Mouse (Mus musculus) macrophage (primary cell): ENCODE data around the gene 1500009C09Rik. TPM values are rescaled to one million over a fixed set of nuclear protein-coding genes. Genes with fewer than 3 reads are reported as not detected.

ENCODE experiments used
- H3K27ac ChIP-seq: fragments of 350-480 bp; formaldehyde crosslinking; 2 replicates; pipeline ENCODE4 v1.9.0; 2021
- H3K36me3 ChIP-seq: fragments of 350-480 bp; formaldehyde crosslinking; 2 replicates; pipeline ENCODE4 v1.9.0; 2021; ENCODE audit errors: inconsistent target
- H3K4me3 ChIP-seq: fragments of 350-480 bp; formaldehyde crosslinking; 2 replicates; pipeline ENCODE4 v1.9.0; 2021; ENCODE audit errors: inconsistent target
- H3K79me2 ChIP-seq: fragments of 350-480 bp; formaldehyde crosslinking; 2 replicates; pipeline ENCODE4 v1.9.0; 2021; ENCODE audit errors: inconsistent target
- WGBS: methylation state at CpG from one replicate; pipeline ENCODE4 v1.1.7; 2026; ENCODE audit warnings: inconsistent platforms; ENCODE audit not compliant: missing documents; 5-methylcytosine and 5-hydroxymethylcytosine counted together
- polyA plus RNA-seq: library from polyadenylated mRNA; stranded (reverse); fragments of 250-400 nt; gene quantifications from 3 replicates; pipeline ENCODE4 v1.2.4, GENCODE M21; 2018; ENCODE audit warnings: inconsistent platforms

1500009C09Rik gene
- polyA plus RNA-seq, 1 experiment from 2014 or later, result not detected

DNA sequence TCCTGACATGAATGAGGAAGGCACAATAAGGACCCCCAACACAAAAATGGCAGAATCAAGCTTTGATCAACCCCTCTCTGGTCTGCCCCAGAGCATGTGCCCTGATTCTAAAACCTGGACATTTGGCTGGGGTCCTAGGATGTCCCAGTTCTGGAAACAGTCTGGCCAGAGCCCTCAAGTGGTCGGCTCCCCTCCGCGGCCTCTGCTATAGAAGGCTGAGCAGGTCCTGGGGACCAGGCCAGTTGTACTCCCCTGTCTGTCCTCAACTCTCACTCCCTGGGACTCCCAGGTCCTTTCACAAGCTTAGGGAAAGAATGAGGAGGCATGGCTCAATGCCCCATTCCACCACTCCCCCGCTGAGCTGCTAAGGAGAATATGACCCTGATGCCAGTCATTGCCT, 39.0 kb upstream of the 1500009C09Rik start:
- H3K27ac ChIP-seq, result no peak overlapping the region
- no peaks in the 10 kb centered on the region for H3K79me2 ChIP-seq
- WGBS, result 84% methylated on average over 4 of the region's 4 CpGs
- H3K36me3 ChIP-seq, result no peaks in the 10 kb centered on the region
- no peak overlapping the region for H3K4me3 ChIP-seq

DNA sequence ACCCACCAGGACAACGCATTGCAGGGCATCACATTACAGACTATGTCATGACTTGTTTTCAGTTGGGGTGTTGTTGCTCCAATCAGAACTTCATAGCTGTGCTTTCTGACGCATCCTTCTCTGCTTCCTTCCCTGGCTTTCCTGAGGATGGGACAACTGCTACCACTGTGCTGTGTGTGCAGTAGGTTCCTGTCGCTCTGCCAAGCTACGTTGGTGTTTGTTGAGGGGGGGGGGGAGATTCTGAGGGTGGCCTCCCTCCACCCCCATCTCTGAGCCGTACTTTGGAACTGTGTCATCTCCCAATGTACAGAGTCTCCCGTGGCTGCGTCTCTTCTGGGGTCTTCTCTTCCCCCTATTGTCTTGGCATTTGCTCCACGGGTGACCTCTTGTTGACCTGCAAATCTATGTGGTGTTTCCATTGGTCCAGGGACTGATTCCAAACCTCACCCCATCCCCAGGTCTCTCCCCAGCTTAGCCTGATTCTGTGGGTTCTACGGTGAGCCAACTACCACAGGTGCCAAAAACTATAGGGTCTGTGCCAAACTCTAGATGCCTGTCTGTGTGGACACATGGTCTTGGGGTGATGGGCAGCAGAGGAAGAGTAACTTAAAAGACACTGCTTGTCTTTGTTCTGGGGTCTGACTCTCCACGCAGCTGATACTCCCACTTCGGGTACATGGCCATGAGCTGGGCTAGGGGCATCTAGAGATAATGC, 36.7 kb upstream of the 1500009C09Rik start:
- Histone ChIP-seq H3K27ac (no peak overlapping the region), H3K36me3 (no peaks in the 10 kb centered on the region), H3K79me2 (no peaks in the 10 kb centered on the region), H3K4me3 (no peak overlapping the region)
- WGBS, result 82% methylated on average over 11 of the region's 11 CpGs

DNA sequence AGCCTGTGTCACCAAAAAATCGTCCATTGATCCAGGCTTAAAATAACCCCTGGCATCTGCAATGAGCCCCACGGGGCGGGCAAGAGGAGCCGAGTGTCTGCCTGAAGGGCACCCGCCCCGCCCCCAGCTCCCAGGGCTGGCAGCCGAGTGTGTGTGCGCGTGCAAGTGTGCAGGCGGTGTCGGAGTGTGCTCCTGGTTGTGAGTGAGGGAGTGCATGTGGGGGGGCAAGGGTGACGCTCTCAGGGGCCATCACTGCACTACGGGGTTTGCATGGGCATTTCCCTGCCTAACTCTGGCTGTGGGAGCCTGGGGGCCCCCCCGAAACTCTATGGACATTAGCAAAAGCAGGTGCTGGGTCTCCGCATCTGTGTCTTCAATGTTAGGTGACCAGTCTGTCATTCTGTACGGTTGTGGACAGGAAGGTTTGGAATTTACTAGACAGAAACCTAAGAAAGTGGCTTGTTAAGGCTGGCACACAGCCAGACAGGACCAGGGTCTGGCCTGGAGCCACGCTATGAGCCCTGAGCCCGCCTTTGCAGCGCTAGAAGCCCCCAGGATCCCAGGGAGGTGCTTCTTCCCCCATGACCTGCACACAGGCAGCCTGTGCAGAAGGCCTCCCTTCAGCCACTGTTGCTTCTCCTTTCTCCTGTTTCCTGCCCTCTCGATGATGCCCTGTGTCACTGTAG, 35.9 kb upstream of the 1500009C09Rik start:
- no peaks in the 10 kb centered on the region for H3K79me2 ChIP-seq
- no peak overlapping the region for H3K27ac ChIP-seq
- 72% methylated on average over 19 of the region's 20 CpGs for WGBS
- H3K36me3 ChIP-seq, result no peaks in the 10 kb centered on the region
- no peak overlapping the region for H3K4me3 ChIP-seq

DNA sequence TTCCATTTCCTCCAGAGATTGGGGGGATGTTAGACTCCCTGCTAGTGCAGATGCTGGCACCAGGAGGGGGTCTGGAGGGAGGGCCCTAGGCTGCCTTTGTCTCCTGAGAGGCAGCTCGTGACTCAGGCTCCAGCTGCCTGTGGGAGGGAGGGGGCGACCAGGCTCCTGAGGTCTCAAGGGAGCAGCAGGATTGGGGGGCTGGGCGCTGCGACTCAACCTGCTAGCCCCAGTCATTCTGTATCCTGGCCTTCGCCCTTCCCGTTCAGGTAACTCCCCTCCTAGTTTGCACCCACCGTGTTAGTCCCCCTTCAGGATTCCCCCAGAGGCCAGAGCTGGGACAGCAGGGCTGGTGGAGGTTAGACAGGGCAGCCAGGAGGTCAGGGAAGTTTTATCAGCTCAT, 35.2 kb upstream of the 1500009C09Rik start:
- no peaks in the 10 kb centered on the region for H3K79me2 ChIP-seq
- H3K27ac ChIP-seq, result no peak overlapping the region
- H3K4me3 ChIP-seq, result no peak overlapping the region
- 66% methylated on average over 7 of the region's 7 CpGs for WGBS
- no peaks in the 10 kb centered on the region for H3K36me3 ChIP-seq

DNA sequence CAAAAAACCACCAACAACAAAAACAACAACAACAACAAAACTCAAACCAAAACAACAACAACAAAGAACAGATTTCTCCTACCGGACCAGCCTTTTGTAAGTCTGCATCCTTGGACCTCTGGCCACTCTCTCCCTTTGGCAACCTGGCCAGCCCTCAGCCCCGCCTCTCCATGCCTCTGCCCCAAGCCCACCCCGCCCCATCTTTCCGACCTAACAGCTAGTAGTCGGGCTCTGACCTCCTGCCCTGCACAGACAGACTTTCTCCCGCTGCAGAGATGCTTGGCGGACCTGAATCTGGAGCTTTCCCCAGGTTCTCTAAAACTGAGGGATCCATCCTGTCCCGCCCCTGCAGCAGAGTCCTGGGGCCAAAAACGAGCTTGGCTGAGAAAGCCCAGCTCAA, 34.2 kb upstream of the 1500009C09Rik start:
- no peaks in the 10 kb centered on the region for H3K36me3 ChIP-seq
- H3K4me3 ChIP-seq, result no peak overlapping the region

DNA sequence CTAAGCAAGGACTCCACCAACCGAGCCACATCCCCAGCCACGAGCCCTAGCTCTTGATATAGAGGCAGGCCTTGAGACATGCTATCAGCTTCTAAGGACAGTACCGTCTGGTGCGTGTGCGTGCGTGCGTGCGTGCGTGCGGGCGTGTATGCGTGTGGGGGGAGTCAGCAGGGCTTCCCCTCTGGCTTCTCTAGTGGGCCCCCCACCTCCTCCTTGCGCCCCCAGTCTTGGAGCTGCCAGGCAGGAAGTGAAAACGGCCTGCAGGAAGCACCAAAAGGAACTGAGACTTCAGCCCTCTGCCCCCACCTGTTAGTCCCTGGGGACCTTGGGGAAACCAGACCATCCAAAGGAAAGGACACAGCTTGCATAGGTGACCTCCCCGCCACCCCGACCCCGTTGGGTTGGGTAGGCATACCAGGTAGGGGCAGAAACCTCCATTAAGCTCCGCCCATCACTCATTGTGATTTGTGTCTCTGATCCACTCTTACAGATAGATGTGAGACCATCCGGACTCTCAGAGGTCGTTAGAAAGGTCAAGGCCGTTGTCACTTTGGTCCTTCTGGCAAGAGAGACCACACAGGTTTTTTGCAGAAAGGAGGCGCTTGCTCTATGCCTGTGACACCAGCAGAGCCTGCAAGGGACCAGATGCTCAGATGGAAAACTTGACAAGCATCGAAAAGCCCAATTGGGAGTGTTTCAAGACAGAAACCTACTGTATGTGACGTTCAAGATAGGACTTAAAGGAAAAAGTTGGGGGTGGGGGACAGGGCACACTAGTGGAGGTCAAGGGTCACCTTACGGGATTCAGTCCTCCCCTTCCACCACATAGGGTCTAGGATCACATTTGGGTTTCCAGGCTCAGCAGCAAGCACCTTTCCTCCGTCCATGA, 33.2 kb upstream of the 1500009C09Rik start:
- no peak overlapping the region for H3K27ac ChIP-seq
- H3K79me2 ChIP-seq, result no peaks in the 10 kb centered on the region
- 19% methylated on average over 24 of the region's 26 CpGs for WGBS
- H3K36me3 ChIP-seq, result no peaks in the 10 kb centered on the region
- no peak overlapping the region for H3K4me3 ChIP-seq

More for the DNA sequence above, 34.2 kb upstream of the 1500009C09Rik start:
- Histone ChIP-seq H3K79me2 (no peaks in the 10 kb centered on the region), H3K27ac (no peak overlapping the region)
- WGBS, result 84% methylated on average over 9 of the region's 9 CpGs

DNA sequence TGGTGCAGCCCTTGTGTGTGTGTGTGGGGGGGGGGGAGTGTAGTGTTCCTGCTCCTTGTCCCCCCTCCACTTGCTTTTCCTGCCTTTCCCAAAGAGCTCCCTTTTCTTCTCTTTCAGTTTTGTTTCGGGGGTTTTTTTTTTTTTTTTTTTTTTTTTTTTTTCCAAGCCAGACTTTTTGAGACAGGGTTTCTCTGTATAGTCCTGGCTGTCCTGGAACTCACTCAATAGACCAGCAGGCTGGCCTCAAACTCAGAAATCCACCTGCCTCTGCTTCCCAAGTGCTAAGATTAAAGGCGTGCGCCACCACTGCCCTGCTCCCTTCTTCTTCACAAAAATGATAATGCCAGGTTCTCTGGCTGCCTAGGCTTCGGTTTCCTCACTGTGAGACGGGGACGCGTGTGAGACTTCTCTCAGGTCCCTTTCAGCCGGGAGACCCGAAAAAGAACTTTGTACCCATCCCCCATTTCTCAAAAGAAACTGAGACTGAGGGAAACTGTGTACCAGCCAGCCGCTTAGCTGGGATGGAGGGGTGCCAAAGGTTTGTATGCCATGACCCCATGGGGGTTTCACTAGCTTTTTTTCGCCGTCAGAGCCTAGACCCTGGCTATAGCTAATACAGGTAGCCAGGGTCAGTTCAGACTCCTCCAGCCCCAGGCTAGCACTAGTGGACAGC, 32.1 kb upstream of the 1500009C09Rik start:
- Histone ChIP-seq H3K4me3 (no peak overlapping the region), H3K27ac (no peak overlapping the region), H3K79me2 (no peaks in the 10 kb centered on the region), H3K36me3 (no peaks in the 10 kb centered on the region)
- 81% methylated on average over 11 of the region's 12 CpGs for WGBS

DNA sequence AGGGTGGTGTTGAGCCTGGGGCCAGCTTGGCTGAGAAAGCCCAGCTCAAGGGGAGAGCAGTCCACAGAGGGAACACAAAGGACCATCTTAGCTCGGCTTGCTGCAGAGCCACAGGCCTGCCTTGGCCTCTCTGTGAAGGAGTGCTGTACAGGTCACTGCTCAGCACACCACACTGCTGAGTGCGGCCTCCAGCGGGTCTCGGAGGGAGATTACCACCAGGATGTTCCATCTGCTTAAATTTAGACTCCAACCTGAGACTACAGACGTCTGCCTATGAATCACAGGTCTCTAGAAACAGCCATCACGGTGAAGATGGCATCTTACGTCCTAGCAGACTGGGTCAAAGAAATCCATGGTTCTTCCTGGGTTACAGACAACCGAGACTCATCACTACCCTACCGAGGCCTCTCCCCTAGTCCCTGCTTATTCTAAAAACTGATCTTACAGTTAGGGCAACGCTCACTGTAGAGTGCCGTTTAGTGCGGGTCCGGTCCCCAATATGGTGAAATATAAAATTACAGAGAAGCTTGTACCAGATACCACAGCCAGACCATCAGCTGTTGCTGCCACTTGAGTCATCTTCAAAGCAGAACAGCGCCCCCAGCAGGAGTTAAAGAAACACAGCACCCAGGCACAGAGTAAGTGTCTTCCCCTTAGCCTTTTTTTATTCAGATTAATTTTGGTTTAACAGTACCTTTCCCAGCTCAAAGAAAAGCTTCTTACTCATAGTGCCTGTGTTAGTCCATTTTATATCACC, 30.9 kb upstream of the 1500009C09Rik start:
- no peak overlapping the region for H3K27ac ChIP-seq
- H3K79me2 ChIP-seq, result no peaks in the 10 kb centered on the region
- H3K36me3 ChIP-seq, result no peaks in the 10 kb centered on the region
- WGBS, result 88% methylated on average over 14 of the region's 14 CpGs
- H3K4me3 ChIP-seq, result no peak overlapping the region

DNA sequence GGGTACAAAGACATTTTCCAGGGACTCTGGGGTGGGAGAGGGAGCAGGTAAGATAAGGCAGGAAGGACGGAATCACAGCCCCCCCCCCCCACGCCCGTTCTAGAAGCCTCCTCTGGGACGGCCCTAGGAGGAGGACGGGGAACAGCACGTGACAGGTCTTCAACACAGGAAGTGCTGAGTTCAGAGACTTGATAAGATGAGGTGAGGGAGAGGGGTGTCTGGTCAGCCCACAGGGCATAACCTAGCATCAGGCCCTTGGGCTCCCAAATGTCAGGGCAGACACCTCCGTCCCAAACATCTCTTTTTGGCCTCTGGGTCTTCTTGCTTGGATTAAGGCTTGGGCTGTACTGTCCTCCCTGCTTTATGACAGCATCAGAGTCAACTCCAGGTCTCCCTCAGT, 28.9 kb upstream of the 1500009C09Rik start:
- H3K36me3 ChIP-seq, result no peaks in the 10 kb centered on the region
- H3K79me2 ChIP-seq, result no peaks in the 10 kb centered on the region
- 50% methylated on average over 7 of the region's 7 CpGs for WGBS
- H3K4me3 ChIP-seq, result no peak overlapping the region
- no peak overlapping the region for H3K27ac ChIP-seq

DNA sequence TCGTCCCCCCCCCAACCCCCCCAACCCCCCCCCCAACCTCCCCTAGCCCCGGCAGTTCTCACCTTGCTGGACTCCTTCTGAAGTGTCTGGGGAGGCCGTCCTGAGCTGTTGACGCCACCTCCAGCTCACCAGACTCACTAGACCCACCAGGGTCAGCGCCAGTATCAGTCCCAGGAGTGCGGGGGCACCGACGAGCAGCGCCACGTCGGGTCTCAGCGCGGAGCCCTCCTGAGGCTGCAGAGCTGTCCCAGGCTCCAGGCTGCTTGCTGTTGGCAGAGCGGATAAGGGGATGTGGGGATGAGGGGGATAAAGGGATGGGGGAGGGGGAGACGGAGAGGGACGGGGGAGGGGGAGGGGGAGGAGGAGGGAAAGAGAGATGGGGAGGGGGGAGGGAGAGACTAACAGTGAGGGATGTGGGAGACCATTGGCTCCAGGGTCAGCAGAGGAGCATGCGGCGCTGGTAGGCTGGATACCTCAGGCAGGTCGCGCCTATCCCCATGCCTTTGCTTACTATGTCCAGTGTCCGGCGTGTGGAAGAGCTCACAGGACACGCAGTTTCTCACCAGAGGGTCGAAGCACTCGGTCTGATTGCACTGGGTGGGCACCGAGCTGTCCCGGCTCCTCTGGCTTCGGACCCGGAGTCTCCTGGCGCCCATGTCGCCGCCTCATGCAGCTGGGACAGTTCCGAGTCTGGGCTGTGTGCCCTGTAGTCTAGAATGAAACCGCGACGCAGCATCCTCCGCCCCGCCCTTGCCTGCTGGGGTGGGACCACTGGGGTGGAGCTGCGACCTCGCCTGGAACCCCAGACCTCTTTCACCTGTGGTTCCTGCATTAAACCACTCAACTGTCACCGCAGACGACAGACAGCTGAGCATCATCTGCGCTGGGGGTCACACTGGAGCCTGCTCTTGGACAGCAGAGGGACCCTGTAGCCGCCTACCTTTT, 28.3 kb upstream of the 1500009C09Rik start, which contains the start of gene Tnfrsf13c:
Gene Tnfrsf13c (minus strand): TSS at position 713 of the 945 bp plus-strand sequence.
- Histone ChIP-seq H3K36me3 (no peaks in the 10 kb centered on the region), H3K4me3 (no peak within 1 kb of the TSS), H3K27ac (no peak within 1 kb of the TSS), H3K79me2 (no peaks in the 10 kb centered on the region)
- WGBS, result 6% methylated on average over 38 of the region's 44 CpGs

DNA sequence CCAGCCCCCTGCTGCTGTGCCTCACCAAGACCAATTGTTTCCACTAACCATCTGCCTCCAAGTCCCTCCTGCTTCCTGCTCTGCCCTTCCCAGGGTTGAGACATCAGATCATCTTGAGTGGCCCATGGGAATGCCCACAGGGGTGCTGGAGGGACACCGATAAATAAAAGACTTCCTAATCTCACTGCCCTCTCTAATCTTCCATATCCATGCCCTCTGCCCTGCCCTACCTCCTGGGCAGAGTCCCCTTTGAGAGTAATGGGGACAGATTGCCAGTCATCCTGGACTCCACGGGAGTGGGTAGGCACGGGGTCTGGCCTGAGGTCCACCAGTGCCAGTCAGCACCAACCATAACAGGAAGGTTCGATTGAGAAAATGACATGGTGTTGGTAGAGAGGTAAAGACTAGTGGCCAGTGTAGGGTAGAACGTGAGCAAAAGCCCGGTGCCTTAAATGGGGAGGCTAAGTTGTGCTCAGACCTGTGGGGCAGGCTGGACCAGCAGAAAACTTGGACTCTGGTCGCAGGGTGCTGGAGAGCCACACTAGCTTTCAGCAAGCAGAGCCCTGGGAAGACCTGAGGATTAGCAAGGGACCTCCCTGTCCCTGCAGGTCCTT, 27.5 kb upstream of the 1500009C09Rik start:
- 43% methylated on average over 7 of the region's 7 CpGs for WGBS
- Histone ChIP-seq H3K36me3 (no peaks in the 10 kb centered on the region), H3K4me3 (no peak overlapping the region), H3K79me2 (no peaks in the 10 kb centered on the region), H3K27ac (no peak overlapping the region)

DNA sequence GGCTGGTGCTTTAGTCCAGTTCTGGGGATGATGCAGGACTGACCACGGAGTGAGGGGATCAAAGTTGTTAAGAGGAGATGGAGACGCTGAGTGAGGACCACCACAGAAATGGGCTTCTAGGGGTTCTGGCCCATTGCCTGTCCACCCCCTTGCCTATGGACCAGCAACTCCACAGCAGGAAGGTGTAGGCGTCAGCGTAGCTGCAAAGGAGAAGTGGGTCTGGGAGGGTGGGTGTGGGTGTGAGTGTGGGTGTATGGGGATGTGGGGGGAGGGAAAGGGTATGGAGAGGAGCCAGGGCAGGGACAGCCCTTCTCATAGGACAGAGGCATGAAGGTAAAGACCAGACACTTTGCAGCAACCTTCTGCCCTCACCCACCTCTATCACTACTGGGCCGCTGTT, 26.4 kb upstream of the 1500009C09Rik start:
- H3K27ac ChIP-seq, result no peak overlapping the region
- H3K4me3 ChIP-seq, result no peak overlapping the region
- 47% methylated on average over 3 of the region's 5 CpGs for WGBS
- no peaks in the 10 kb centered on the region for H3K36me3 ChIP-seq
- H3K79me2 ChIP-seq, result no peaks in the 10 kb centered on the region
